Mouse (Mus musculus) forebrain, embryonic 16.5 days (tissue): ENCODE results near the gene Tmem270. TPM values are rescaled to one million over a fixed set of nuclear protein-coding genes. Genes with fewer than 3 reads are reported as not detected.

Experiments
- ATAC-seq: fragments of 200-750 bp; cut with Nextera tagmentation; 2 replicates; pipeline ENCODE4 v1.8.0; 2017; ENCODE audit warnings: mild to moderate bottlenecking, moderate library complexity
- H3K27ac ChIP-seq: fragments of 300-500 bp; sonication (generic); 2 replicates; pipeline ENCODE4 v1.5.1; 2014; ENCODE audit warnings: low read length, control low read depth
- H3K27me3 ChIP-seq: fragments of 300-500 bp; sonication (generic); replicated peaks from 2 replicates; pipeline ENCODE4 v1.6.1; 2014; ENCODE audit warnings: low read length; ENCODE audit not compliant: control insufficient read depth, insufficient read depth
- H3K36me3 ChIP-seq: fragments of 300-500 bp; sonication (generic); 2 replicates; pipeline ENCODE4 v1.6.1; 2014; ENCODE audit not compliant: control insufficient read depth, insufficient read depth
- H3K4me1 ChIP-seq: fragments of 300-500 bp; sonication (generic); replicated peaks from 2 replicates; pipeline ENCODE4 v1.6.1; 2014; ENCODE audit warnings: low read length; ENCODE audit not compliant: control insufficient read depth, insufficient read depth
- H3K4me2 ChIP-seq: fragments of 300-500 bp; sonication (generic); 2 replicates; pipeline ENCODE4 v1.6.1; 2014; ENCODE audit warnings: mild to moderate bottlenecking, low read length, control low read depth
- H3K4me3 ChIP-seq: fragments of 300-500 bp; sonication (generic); replicated peaks from 2 replicates; pipeline ENCODE4 v1.5.1; 2014; ENCODE audit warnings: mild to moderate bottlenecking, low read length, control low read depth
- H3K9ac ChIP-seq: fragments of 300-500 bp; sonication (generic); replicated peaks from 2 replicates; pipeline ENCODE4 v1.6.1; 2014; ENCODE audit warnings: low read depth, low read length, control low read depth
- H3K9me3 ChIP-seq: fragments of 300-500 bp; sonication (generic); 2 replicates; pipeline ENCODE4 v1.6.1; 2016; ENCODE audit warnings: low read length; ENCODE audit not compliant: control insufficient read depth
- WGBS: fragments of 180-500 bp; shearing (Covaris S2); extraction: QIAGEN DNeasy Blood & Tissue Kit; methylation state at CpG from one replicate; pipeline ENCODE4 v1.1.7; 2014; 5-methylcytosine and 5-hydroxymethylcytosine counted together
- polyA plus RNA-seq: library from polyadenylated mRNA; unstranded; fragments of >200 nt; fragmentation: Nextera tagmentation; extraction: Ambion mirVana; gene quantifications from 2 replicates; pipeline ENCODE4 v1.2.1, GENCODE M21; 2015

Gene Tmem270
- polyA plus RNA-seq, 1 experiment from 2014 or later: not detected

DNA sequence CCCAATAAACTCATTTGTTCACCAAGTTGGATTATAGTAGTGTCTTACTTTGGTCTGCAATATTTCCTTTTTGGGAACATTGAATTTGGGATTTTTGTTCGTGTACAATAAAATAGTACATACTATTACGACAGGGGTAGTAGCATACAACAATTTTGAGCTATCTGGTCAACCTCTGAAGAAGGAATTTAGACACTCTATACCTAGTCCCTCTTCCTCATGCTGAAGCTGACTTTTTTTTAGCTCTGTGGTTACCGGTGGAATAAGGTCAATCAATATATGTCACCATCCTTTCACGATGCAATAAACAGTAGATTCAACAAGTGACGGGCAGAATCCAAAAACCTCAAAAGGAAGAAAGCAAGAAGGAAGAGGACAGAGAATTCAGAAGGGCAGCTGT lies 53.7 kb downstream of the Tmem270 start:
- H3K36me3 ChIP-seq: no peaks in the 10 kb centered on the region
- H3K9ac ChIP-seq: no peak overlapping the region
- H3K9me3 ChIP-seq: no peaks in the 10 kb centered on the region
- no peak overlapping the region for H3K4me2 ChIP-seq
- no peak for ATAC-seq
- WGBS: 93% methylated on average over 5 of the region's 5 CpGs
- H3K27me3 ChIP-seq: no peaks in the 10 kb centered on the region
- no peaks in the 10 kb centered on the region for H3K4me1 ChIP-seq
- H3K4me3 ChIP-seq: no peak overlapping the region
- no peak overlapping the region for H3K27ac ChIP-seq

Other genes with a start within 250 kb of the Tmem270 start
- gene Limk1, start 218.1 kb downstream of the Tmem270 start, polyA plus RNA-seq: 15.2 and 19.0 TPM in 2 replicates
- 8.3 and 10.9 TPM in 2 replicates for gene Eln, start 159.4 kb downstream of the Tmem270 start, polyA plus RNA-seq
- gene Cldn13, start 8.8 kb upstream of the Tmem270 start, polyA plus RNA-seq: not detected in 2 replicates
- 8.4 and 10.6 TPM in 2 replicates for gene Mettl27, start 25.6 kb upstream of the Tmem270 start, polyA plus RNA-seq
- not detected in 2 replicates for gene Cldn4, start 40.2 kb upstream of the Tmem270 start, polyA plus RNA-seq
- 13.0 and 13.6 TPM in 2 replicates for gene Cldn3, start 79.5 kb upstream of the Tmem270 start, polyA plus RNA-seq
- gene Abhd11, start 102.4 kb upstream of the Tmem270 start, polyA plus RNA-seq: 70.6 and 78.0 TPM in 2 replicates
- 81.6 and 110 TPM in 2 replicates for gene Stx1a, start 116.7 kb upstream of the Tmem270 start, polyA plus RNA-seq
- 35.2 and 40.4 TPM in 2 replicates for gene Dnajc30, start 157.5 kb upstream of the Tmem270 start, polyA plus RNA-seq
- gene Bud23, start 158.2 kb upstream of the Tmem270 start, polyA plus RNA-seq: 81.9 and 96.3 TPM in 2 replicates
- gene Vps37d, start 171.5 kb upstream of the Tmem270 start, polyA plus RNA-seq: 27.2 and 27.7 TPM in 2 replicates
- 0.68 and 0.76 TPM in 2 replicates for gene Mlxipl, start 183.2 kb upstream of the Tmem270 start, polyA plus RNA-seq
- 19.2 and 22.0 TPM in 2 replicates for gene Tbl2, start 242.9 kb upstream of the Tmem270 start, polyA plus RNA-seq